Mouse (Mus musculus): ENCODE measurements around the gene Pecr.

DNA sequence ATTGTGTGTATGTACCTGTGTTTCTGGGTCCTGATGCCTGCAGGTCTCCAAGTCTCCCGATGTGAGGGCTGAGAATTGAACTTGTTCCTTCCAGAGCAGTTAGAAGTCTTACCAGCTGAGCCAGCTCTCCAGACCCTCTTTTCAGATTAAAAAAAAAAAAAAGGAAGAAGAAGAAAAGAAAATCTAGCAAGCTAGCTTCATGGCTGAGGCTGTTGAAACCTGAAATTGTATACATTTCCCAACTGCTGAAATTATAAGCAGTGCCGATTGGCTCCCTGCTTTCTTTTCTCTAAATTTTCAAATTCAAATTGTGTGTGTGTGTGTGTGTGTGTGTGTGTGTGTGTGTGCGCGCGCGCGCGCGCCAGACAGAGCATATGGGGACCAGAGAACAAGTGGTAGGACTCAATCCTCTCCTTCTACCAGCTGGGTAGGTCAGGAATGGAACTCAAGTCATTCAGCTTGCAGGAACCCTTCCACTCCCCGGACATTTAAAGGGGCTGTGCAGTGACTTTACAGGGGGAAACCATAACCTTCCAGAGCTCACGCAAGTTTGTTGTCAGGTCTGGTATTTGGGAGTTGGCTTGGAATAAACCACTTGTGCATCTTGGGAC lies 30.1 kb downstream of the Pecr start:
- TF ChIP-seq POLR2A (IDR thresholded peaks at IDR 0.05; ENCODE audit: low read depth, low read length) (no peak), CTCF (IDR thresholded peaks at IDR 0.05; ENCODE audit: extremely low read depth, insufficient read depth, insufficient read length, insufficient replicate concordance) (no peak)

All from spleen, adult 2 months (tissue).